Mouse (Mus musculus) midbrain, postnatal 0 days (tissue): ENCODE data around the gene 9230102O04Rik. TPM values are rescaled to one million over a fixed set of nuclear protein-coding genes. Genes with fewer than 3 reads are reported as not detected.

Experiments used
- ATAC-seq: fragments of 200-750 bp; cut with Nextera tagmentation; 2 replicates; pipeline ENCODE4 v1.8.0; 2017; ENCODE audit warnings: moderate number of reproducible peaks, mild to moderate bottlenecking, moderate TSS enrichment, moderate library complexity; ENCODE audit not compliant: low FRiP score
- DNase-seq: peaks from one replicate; pipeline ENCODE4 v3.0.0-alpha.2; 2015; ENCODE audit warnings: low spot score
- H3K27ac ChIP-seq: fragments of 300-500 bp; sonication (generic); 2 replicates; pipeline ENCODE4 v1.5.1; 2014; ENCODE audit warnings: low read depth, mild to moderate bottlenecking, low read length, mixed read lengths
- H3K27me3 ChIP-seq: fragments of 300-500 bp; sonication (generic); 2 replicates; pipeline ENCODE4 v1.6.1; 2014; ENCODE audit warnings: low read length, control low read depth, mixed read lengths; ENCODE audit not compliant: insufficient read depth
- H3K36me3 ChIP-seq: fragments of 300-500 bp; sonication (generic); 2 replicates; pipeline ENCODE4 v1.6.1; 2014; ENCODE audit warnings: low read length, control low read depth, mixed read lengths; ENCODE audit not compliant: insufficient read depth
- H3K4me1 ChIP-seq: fragments of 300-500 bp; sonication (generic); 2 replicates; pipeline ENCODE4 v1.6.1; 2014; ENCODE audit warnings: mild to moderate bottlenecking, control low read depth, antibody characterized with exemption, low read length, mixed read lengths; ENCODE audit not compliant: insufficient read depth
- H3K4me2 ChIP-seq: fragments of 300-500 bp; sonication (generic); 2 replicates; pipeline ENCODE4 v1.6.1; 2014; ENCODE audit warnings: low read depth, mild to moderate bottlenecking, low read length, mixed read lengths; ENCODE audit not compliant: poor library complexity, severe bottlenecking
- H3K4me3 ChIP-seq: fragments of 300-500 bp; sonication (generic); 2 replicates; pipeline ENCODE4 v1.5.1; 2014; ENCODE audit warnings: low read depth, mild to moderate bottlenecking, low read length, moderate library complexity
- H3K9ac ChIP-seq: fragments of 300-500 bp; sonication (generic); replicated peaks from 2 replicates; pipeline ENCODE4 v1.6.1; 2014; ENCODE audit warnings: mild to moderate bottlenecking, low read length, moderate library complexity, mixed read lengths; ENCODE audit not compliant: poor library complexity, severe bottlenecking
- H3K9me3 ChIP-seq: fragments of 300-500 bp; sonication (generic); 2 replicates; pipeline ENCODE4 v1.6.1; 2016; ENCODE audit warnings: low read length, control low read depth
- CTCF ChIP-seq: IDR thresholded peaks from 2 replicates; pipeline ENCODE4 v1.5.1; 2016; ENCODE audit warnings: antibody characterized with exemption, mild to moderate bottlenecking
- WGBS: fragments of 180-500 bp; shearing (Covaris S2); extraction: QIAGEN DNeasy Blood & Tissue Kit; methylation state at CpG from one replicate; pipeline ENCODE4 v1.1.7; 2014; 5-methylcytosine and 5-hydroxymethylcytosine counted together
- polyA plus RNA-seq: library from polyadenylated mRNA; unstranded; fragments of >200 nt; fragmentation: Nextera tagmentation; extraction: Ambion mirVana; gene quantifications from 2 replicates; pipeline ENCODE4 v1.2.1, GENCODE M21; 2015
- total RNA-seq: library from RNA; depleted of rRNA; stranded (reverse); fragments of >200 nt; gene quantifications from 2 replicates; pipeline ENCODE4 v1.2.3, GENCODE M21; 2014

9230102O04Rik gene
- total and polyA plus RNA-seq, 2 experiments from 2014 or later = 0.77 to 2.2 TPM

GRCm38 (mm10) chr2:9917602-9918001 lies 28.3 kb upstream of the 9230102O04Rik start:
- no peak overlapping the region for H3K9ac ChIP-seq
- DNase-seq = no peak
- no peak overlapping the region for H3K4me3 ChIP-seq
- no peaks in the 10 kb centered on the region for H3K27me3 ChIP-seq
- H3K27ac ChIP-seq = no peak overlapping the region
- no peak for ATAC-seq
- peaks cover 11% of the 10 kb centered on the region for H3K36me3 ChIP-seq
- no peak overlapping the region for H3K4me2 ChIP-seq
- TF ChIP-seq CTCF = no peak
- H3K9me3 ChIP-seq = no peaks in the 10 kb centered on the region
- H3K4me1 ChIP-seq = no peaks in the 10 kb centered on the region
- WGBS = 94% methylated on average over 9 of the region's 9 CpGs

DNA sequence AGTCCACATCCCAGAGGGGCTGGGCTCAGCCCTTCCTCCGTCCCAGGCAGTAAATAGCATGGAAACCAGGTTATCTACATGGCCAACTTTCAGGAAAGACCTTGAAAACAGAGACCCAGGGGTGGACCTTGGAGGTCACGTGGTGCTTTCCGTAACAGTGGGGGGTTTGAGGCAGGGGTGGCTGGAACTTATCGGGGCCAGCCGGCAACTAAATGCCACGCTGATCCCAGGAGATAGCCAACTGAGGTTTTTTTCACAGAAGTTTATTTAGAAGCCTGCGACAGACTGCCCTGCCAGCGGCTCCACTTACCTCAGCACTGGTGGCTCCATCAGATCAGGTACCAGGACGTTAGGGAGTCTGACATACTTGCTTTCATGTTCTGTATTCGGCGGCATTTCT lies 16.7 kb upstream of the 9230102O04Rik start:
- no peaks in the 10 kb centered on the region for H3K27me3 ChIP-seq
- no peak overlapping the region for H3K27ac ChIP-seq
- no peak overlapping the region for H3K4me2 ChIP-seq
- H3K4me1 ChIP-seq = no peaks in the 10 kb centered on the region
- H3K4me3 ChIP-seq = no peak overlapping the region
- DNase-seq (no peak), ATAC-seq (no peak)
- WGBS = 13% methylated on average over 11 of the region's 11 CpGs
- no peak overlapping the region for H3K9ac ChIP-seq
- no peaks in the 10 kb centered on the region for H3K9me3 ChIP-seq
- no peaks in the 10 kb centered on the region for H3K36me3 ChIP-seq
- no peak for TF ChIP-seq CTCF

GRCm38 (mm10) chr2:9903854-9904560 lies 14.7 kb upstream of the 9230102O04Rik start:
- H3K4me2 ChIP-seq = no peak overlapping the region
- H3K9me3 ChIP-seq = no peaks in the 10 kb centered on the region
- H3K27ac ChIP-seq = no peak overlapping the region
- no peak overlapping the region for H3K9ac ChIP-seq
- DNase-seq = no peak
- H3K27me3 ChIP-seq = peaks cover 5% of the 10 kb centered on the region; the same call in 1 of the 2 replicates
- no peak for TF ChIP-seq CTCF
- H3K36me3 ChIP-seq = no peaks in the 10 kb centered on the region
- 68% methylated on average over 14 of the region's 14 CpGs for WGBS
- no peak for ATAC-seq
- no peaks in the 10 kb centered on the region for H3K4me1 ChIP-seq
- H3K4me3 ChIP-seq = no peak overlapping the region

GRCm38 (mm10) chr2:9897846-9898245 lies 8.5 kb upstream of the 9230102O04Rik start:
- Histone ChIP-seq H3K9me3 (no peaks in the 10 kb centered on the region), H3K27me3 (peaks cover 49% of the 10 kb centered on the region), H3K27ac (no peak overlapping the region), H3K9ac (no peak overlapping the region), H3K4me2 (no peak overlapping the region), H3K36me3 (no peaks in the 10 kb centered on the region), H3K4me1 (0 out of 2 replicates have a peak, but pooled peaks cover 3% of the 10 kb centered on the region), H3K4me3 (no peak overlapping the region)
- WGBS = 8% methylated on average over 8 of the region's 8 CpGs
- ATAC-seq (peak; percentile 44; the same call in 1 of the 2 replicates), DNase-seq (peak; percentile 33)
- TF ChIP-seq CTCF = no peak

DNA sequence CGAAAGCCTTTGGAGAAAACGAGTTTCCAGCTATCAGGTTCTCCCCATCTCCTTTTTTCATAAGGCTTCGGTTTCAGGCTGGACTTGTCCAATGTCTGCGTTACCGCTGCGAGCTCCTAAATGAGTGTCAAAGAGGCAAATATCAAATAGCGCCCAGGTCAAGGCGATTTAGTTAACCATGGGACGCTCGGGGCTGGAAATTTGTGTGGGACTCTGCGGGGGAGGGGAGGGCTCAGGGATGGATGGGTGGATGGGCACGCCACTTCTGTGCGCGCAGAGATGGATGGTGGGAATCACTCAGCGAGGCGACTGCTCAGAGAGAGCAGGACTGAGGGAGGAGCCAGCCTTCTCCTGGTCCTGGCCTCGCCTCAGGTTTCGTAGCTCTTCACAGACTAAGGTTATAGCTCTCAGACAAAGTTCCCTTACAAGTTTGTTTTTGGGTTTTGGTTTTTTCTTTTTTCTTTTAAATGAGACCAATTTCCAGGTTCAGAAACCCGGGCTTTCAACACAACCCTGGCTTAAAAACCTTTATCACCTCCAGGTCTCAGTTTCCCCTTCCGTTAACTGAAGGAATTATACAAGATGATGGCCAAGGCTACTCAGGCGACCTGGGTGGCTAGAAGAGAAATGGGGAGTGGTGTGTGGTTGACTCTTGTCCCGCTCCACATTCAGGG lies 6.9 kb upstream of the 9230102O04Rik start:
- DNase-seq = no peak
- Histone ChIP-seq H3K27me3 (peaks cover 56% of the 10 kb centered on the region), H3K4me2 (peak overlapping the region; percentile 41), H3K36me3 (no peaks in the 10 kb centered on the region), H3K9me3 (no peaks in the 10 kb centered on the region), H3K9ac (no peak overlapping the region), H3K4me3 (peak overlapping the region; percentile 13; the same call in 1 of the 2 replicates), H3K4me1 (0 out of 2 replicates have a peak, but pooled peaks cover 3% of the 10 kb centered on the region), H3K27ac (no peak overlapping the region)
- WGBS = 3% methylated on average over 22 of the region's 22 CpGs
- TF ChIP-seq CTCF = no peak
- 0 out of 2 replicates have a peak, but pooled peaks have one; percentile 27 for ATAC-seq
